Mouse (Mus musculus): ENCODE data around the gene Kdelr3. TPM values are rescaled to one million over a fixed set of nuclear protein-coding genes. Genes with fewer than 3 reads are reported as not detected.
A peak's percentile ranks its signal among the peaks of the same experiment; 100 is the strongest.

The Kdelr3 gene
- polyA plus RNA-seq, 1 experiment from 2014 or later, result 6.4 TPM

GRCm38 (mm10) chr15:79533796-79534195 lies 17.6 kb downstream of the Kdelr3 start:
- Histone ChIP-seq H3K9ac (no peak overlapping the region), H3K36me3 (peaks cover 99% of the 10 kb centered on the region), H3K27ac (no peak overlapping the region), H3K4me3 (replicated peaks) (no peak overlapping the region), H3K27me3 (no peaks in the 10 kb centered on the region), H3K9me3 (replicated peaks) (no peaks in the 10 kb centered on the region), H3K4me2 (no peak overlapping the region), H3K4me1 (replicated peaks) (peaks cover 4% of the 10 kb centered on the region; the same call in 1 of the 2 replicates)
- DNase-seq (no peak), ATAC-seq (ENCODE audit: low read depth) (no peak)
- WGBS (ENCODE audit: insufficient replicate concordance), result 90% methylated on average over 3 of the region's 3 CpGs

- peak overlapping the region; percentile 90 for H3K4me2 ChIP-seq
- H3K36me3 ChIP-seq, result peaks cover 54% of the 10 kb centered on the region
- 86% methylated on average over 3 of the region's 3 CpGs for WGBS (ENCODE audit: insufficient replicate concordance)
- no peak for DNase-seq
- ATAC-seq (ENCODE audit: low read depth), result no peak
- no peaks in the 10 kb centered on the region for H3K9me3 ChIP-seq (replicated peaks)
- peak overlapping the region; percentile 89 for H3K9ac ChIP-seq
- no peak overlapping the region for H3K27ac ChIP-seq
- H3K4me3 ChIP-seq (replicated peaks), result peak overlapping the region; percentile 90
- no peaks in the 10 kb centered on the region for H3K27me3 ChIP-seq
- H3K4me1 ChIP-seq (replicated peaks), result peaks cover 34% of the 10 kb centered on the region
Observed at GRCm38 (mm10) chr15:79543968-79544367, 27.8 kb downstream of the Kdelr3 start.

DNA sequence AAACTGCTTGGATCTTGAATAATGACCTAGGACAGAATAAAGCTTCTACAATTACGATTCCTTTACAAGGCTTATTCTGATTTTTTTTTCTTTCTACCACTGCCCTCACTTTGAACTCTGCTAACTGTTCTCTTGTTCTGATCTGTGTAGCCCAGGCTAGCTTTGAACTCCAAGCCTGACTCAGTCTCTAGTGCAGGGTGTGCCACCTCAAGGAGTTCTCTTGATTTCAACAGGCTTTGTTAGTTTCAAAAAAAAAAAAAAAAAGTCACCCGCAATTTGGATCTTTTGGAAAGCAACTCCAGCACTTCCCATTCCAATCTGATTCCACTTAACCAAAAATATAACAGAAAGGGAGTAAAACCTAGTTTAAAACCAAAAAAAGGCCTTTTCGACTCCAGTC lies 29.3 kb downstream of the Kdelr3 start:
- H3K9me3 ChIP-seq (replicated peaks), result no peaks in the 10 kb centered on the region
- H3K27me3 ChIP-seq, result peaks cover 9% of the 10 kb centered on the region
- H3K9ac ChIP-seq, result peak overlapping the region; percentile 89
- H3K4me2 ChIP-seq, result peak overlapping the region; percentile 90
- WGBS (ENCODE audit: insufficient replicate concordance), result 2% methylated on average over 3 of the region's 3 CpGs
- peak overlapping the region; percentile 90 for H3K4me3 ChIP-seq (replicated peaks)
- peak; percentile 38; the same call in 1 of the 2 replicates for ATAC-seq (ENCODE audit: low read depth)
- H3K4me1 ChIP-seq (replicated peaks), result peaks cover 34% of the 10 kb centered on the region
- peaks cover 39% of the 10 kb centered on the region for H3K36me3 ChIP-seq
- peak overlapping the region; percentile 92 for H3K27ac ChIP-seq
- DNase-seq, result peak; percentile 14

DNA sequence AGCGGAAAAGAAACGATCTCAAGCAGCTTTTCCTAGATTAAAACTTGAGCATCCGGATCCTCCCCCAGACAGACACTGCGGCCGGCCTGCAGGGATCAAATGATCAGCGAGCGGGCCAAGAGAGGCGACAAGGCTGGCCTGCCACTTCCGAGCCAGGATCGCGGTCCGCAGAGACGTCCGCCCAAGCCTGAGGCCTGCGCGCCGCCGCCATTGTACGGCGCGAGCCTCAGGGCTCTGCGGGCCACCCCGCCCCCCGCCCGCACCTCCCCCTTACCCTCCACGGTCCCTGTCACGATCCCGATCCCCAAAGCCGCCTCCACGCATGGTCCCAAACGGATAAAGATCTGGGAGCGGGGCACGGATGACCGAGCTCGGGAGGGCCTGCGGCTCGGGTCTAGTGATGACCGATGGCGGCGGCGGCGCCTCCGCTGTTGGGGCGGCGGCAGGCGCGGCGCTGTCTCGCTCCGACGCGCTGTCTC lies 29.7 kb downstream of the Kdelr3 start:
- H3K4me2 ChIP-seq, result peak overlapping the region; percentile 90
- peak overlapping the region; percentile 92 for H3K27ac ChIP-seq
- peak overlapping the region; percentile 90 for H3K4me3 ChIP-seq (replicated peaks)
- H3K4me1 ChIP-seq (replicated peaks), result peaks cover 32% of the 10 kb centered on the region
- 0% methylated on average over 38 of the region's 52 CpGs for WGBS (ENCODE audit: insufficient replicate concordance)
- H3K9me3 ChIP-seq (replicated peaks), result no peaks in the 10 kb centered on the region
- ATAC-seq (ENCODE audit: low read depth) (peak; percentile 70), DNase-seq (peak; percentile 62)
- H3K36me3 ChIP-seq, result peaks cover 34% of the 10 kb centered on the region
- H3K9ac ChIP-seq, result peak overlapping the region; percentile 89
- peaks cover 10% of the 10 kb centered on the region for H3K27me3 ChIP-seq

DNA sequence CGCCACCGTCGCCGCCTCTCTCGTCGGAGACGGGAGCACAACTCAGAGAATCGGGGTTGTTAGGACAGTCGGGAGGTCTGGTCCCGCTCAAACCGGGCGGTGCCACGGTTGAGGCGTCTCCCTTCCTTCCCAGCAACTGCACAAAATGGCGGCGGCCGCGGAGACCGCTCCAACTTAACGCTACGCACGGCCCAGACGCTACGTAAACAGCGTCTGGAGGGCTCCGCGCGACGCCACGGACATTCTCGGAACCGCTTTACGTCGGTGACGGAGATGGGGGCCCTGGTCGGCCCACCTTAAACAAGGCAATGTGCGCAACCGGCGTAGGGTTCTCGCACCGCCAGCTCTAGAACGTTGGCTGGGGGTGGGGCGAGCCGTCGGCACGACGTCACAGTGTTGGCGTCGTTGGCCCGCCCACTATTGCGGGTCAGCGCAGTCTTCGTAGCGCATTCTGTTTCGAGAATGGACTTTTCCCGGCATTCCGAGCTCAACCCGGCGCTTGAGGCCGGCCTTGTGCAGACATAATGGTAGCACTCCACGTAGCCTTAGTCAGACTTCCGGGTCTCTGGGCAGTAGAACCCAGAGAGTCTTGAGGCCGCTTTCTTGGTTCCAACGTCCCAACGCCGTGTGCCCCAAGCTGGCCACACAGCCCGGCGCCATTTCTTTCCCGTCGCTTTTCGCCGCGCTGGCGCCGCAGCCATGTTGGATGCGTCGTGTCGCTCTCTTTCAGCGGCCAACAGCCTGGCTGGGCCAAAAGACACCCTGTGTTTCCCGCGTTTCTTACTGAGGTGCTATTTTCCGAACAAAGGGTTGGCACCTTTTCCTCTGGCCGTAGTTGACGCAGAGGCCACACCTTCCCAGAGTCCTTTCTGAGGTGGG lies 30.4 kb downstream of the Kdelr3 start, which contains the start of gene Ddx17:
Ddx17 (minus strand) TSS at position 332 of the 879 bp plus-strand sequence.
- WGBS (ENCODE audit: insufficient replicate concordance), result 2% methylated on average over 84 of the region's 84 CpGs
- peak within 1 kb of the TSS; percentile 90 for H3K4me2 ChIP-seq
- DNase-seq, result peak; percentile 95

DNA sequence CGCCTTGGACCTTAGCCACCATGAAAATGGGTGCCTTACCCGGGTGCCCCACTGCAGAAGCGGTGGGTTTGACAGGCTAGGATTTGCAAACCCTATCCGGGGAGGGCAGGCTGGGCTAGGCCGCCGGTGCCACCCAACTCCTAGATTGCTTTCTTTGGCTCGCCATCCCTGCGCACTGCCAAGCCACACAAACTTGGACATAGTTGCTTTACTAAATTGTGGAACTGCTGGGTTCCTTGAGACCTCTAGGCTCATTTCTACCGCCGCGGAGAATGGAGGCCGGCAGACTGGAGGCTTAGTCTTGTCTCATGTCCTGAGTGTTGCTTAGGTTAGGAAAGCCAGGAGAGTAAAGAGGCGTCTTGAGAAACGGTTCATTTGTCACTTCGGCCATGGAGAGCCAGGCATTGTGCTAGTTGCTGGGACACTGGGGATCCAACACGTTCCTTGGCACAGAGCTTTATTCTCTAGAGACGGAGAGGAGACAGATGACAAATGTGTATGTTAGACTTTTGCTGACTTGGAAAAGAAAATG lies 31.1 kb downstream of the Kdelr3 start:
- 77% methylated on average over 17 of the region's 17 CpGs for WGBS (ENCODE audit: insufficient replicate concordance)
- Histone ChIP-seq H3K27ac (peak overlapping the region; percentile 92), H3K4me1 (replicated peaks) (peaks cover 32% of the 10 kb centered on the region), H3K9me3 (replicated peaks) (no peaks in the 10 kb centered on the region), H3K27me3 (peaks cover 20% of the 10 kb centered on the region), H3K4me2 (peak overlapping the region; percentile 90), H3K9ac (peak overlapping the region; percentile 89), H3K36me3 (peaks cover 21% of the 10 kb centered on the region), H3K4me3 (replicated peaks) (peak overlapping the region; percentile 90)
- DNase-seq (no peak), ATAC-seq (ENCODE audit: low read depth) (no peak)

More for the DNA sequence above, 30.4 kb downstream of the Kdelr3 start, which contains the start of gene Ddx17:
- Histone ChIP-seq H3K9ac (peak within 1 kb of the TSS; percentile 89), H3K27ac (peak within 1 kb of the TSS; percentile 92), H3K9me3 (replicated peaks) (no peaks in the 10 kb centered on the region), H3K27me3 (peaks cover 17% of the 10 kb centered on the region), H3K36me3 (peaks cover 28% of the 10 kb centered on the region), H3K4me1 (replicated peaks) (peaks cover 32% of the 10 kb centered on the region), H3K4me3 (replicated peaks) (peak within 1 kb of the TSS; percentile 90)
- ATAC-seq (ENCODE audit: low read depth), result peak; percentile 90

GRCm38 (mm10) chr15:79548226-79548625 lies 32.0 kb downstream of the Kdelr3 start:
- WGBS (ENCODE audit: insufficient replicate concordance), result 85% methylated on average over 2 of the region's 2 CpGs
- no peaks in the 10 kb centered on the region for H3K9me3 ChIP-seq (replicated peaks)
- no peak overlapping the region for H3K4me3 ChIP-seq (replicated peaks)
- no peak overlapping the region for H3K4me2 ChIP-seq
- H3K9ac ChIP-seq, result no peak overlapping the region
- H3K36me3 ChIP-seq, result peaks cover 12% of the 10 kb centered on the region
- peaks cover 28% of the 10 kb centered on the region for H3K4me1 ChIP-seq (replicated peaks)
- no peak overlapping the region for H3K27ac ChIP-seq
- H3K27me3 ChIP-seq, result peaks cover 28% of the 10 kb centered on the region
- DNase-seq (no peak), ATAC-seq (ENCODE audit: low read depth) (no peak)

GRCm38 (mm10) chr15:79552566-79552965 lies 36.4 kb downstream of the Kdelr3 start:
- Histone ChIP-seq H3K4me1 (replicated peaks) (peaks cover under 1% of the 10 kb centered on the region; the same call in 1 of the 2 replicates), H3K4me3 (replicated peaks) (no peak overlapping the region), H3K27ac (no peak overlapping the region), H3K27me3 (peaks cover 31% of the 10 kb centered on the region), H3K9me3 (replicated peaks) (no peaks in the 10 kb centered on the region), H3K36me3 (no peaks in the 10 kb centered on the region), H3K9ac (no peak overlapping the region), H3K4me2 (no peak overlapping the region)
- ATAC-seq (ENCODE audit: low read depth) (no peak), DNase-seq (no peak)
- WGBS (ENCODE audit: insufficient replicate concordance), result 69% methylated on average over 5 of the region's 5 CpGs

- no peak for ATAC-seq (ENCODE audit: low read depth)
- Histone ChIP-seq H3K27ac (no peak overlapping the region), H3K9me3 (replicated peaks) (no peaks in the 10 kb centered on the region), H3K4me1 (replicated peaks) (no peaks in the 10 kb centered on the region), H3K27me3 (no peaks in the 10 kb centered on the region), H3K36me3 (no peaks in the 10 kb centered on the region), H3K9ac (no peak overlapping the region), H3K4me2 (no peak overlapping the region), H3K4me3 (replicated peaks) (no peak overlapping the region)
- 57% methylated on average over 3 of the region's 3 CpGs for WGBS (ENCODE audit: insufficient replicate concordance)
- DNase-seq, result no peak
Observed at GRCm38 (mm10) chr15:79559649-79560048, 43.4 kb downstream of the Kdelr3 start.

GRCm38 (mm10) chr15:79562417-79562816 lies 46.2 kb downstream of the Kdelr3 start:
- Histone ChIP-seq H3K4me1 (replicated peaks) (no peaks in the 10 kb centered on the region), H3K27me3 (no peaks in the 10 kb centered on the region), H3K36me3 (no peaks in the 10 kb centered on the region), H3K9me3 (replicated peaks) (no peaks in the 10 kb centered on the region), H3K27ac (no peak overlapping the region), H3K9ac (no peak overlapping the region), H3K4me3 (replicated peaks) (no peak overlapping the region), H3K4me2 (no peak overlapping the region)
- 64% methylated on average over 9 of the region's 9 CpGs for WGBS (ENCODE audit: insufficient replicate concordance)
- DNase-seq (no peak), ATAC-seq (ENCODE audit: low read depth) (no peak)

DNA sequence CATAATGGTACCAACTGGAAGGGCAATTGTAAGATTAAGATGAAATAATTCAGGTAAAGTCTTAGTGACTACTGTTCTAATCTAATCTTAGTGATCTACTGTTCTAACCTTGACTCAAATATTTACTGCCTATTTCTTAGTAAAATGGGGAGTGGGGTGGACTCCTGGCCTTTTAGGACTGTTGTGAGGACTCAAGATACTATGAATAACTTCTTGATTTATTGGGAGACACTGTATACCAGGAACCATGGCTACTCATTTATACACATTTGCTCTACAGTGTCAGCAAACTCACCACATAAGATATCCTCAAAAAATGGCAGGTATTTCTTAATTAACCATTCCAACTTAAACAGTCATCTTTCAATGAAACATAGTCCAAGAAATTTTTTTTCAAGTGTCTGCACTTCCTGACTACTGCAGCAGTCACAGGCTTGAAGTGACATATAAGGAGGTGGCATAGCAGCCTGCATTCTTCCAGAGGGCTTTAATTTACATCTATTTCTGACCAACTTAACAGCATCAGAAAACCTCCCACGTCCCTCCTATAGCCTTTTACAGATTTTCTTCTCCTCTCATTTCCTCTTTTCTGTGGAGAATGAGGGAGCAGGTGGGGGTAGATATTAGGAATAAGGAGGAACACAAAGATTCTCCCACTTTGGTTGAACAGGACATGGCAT lies 59.5 kb downstream of the Kdelr3 start:
- H3K27me3 ChIP-seq, result no peaks in the 10 kb centered on the region
- no peaks in the 10 kb centered on the region for H3K36me3 ChIP-seq
- H3K9me3 ChIP-seq (replicated peaks), result no peaks in the 10 kb centered on the region
- ATAC-seq (ENCODE audit: low read depth) (no peak), DNase-seq (no peak)
- no peak overlapping the region for H3K4me3 ChIP-seq (replicated peaks)
- 17% methylated on average over 1 of the region's 1 CpGs for WGBS (ENCODE audit: insufficient replicate concordance)
- H3K4me1 ChIP-seq (replicated peaks), result no peaks in the 10 kb centered on the region
- no peak overlapping the region for H3K9ac ChIP-seq
- H3K4me2 ChIP-seq, result no peak overlapping the region
- no peak overlapping the region for H3K27ac ChIP-seq
